27 mouse cellular contexts compared by ENCODE assay signal in genomic region chr12:28596851-28597250, GRCm38 (mm10). TPM values are rescaled to one million over a fixed set of nuclear protein-coding genes. Genes with fewer than 3 reads are reported as not detected.
A peak's percentile ranks its signal among the peaks of the same experiment; 100 is the strongest.
DNase-seq lines count a peak whose midpoint lies in the region; ATAC-seq lines count a peak whose summit lies in the region.
"Had no signal": no experiment of that assay in that cellular context is flagged by ENCODE, and none has a peak within 500 bp of the region (broad histone marks: within the 10 kb centered on the region; RNA-seq: fewer than 3 reads in every experiment).

No protein-coding gene starts in this region.

- ATAC-seq in hindbrain, embryonic 16.5 days: 0 out of 2 replicates have a peak, but pooled peaks have one; percentile 49
- no peak for ATAC-seq in hindbrain, embryonic 12.5 days (ENCODE audit: low FRiP score)
- ATAC-seq: activated CD4-positive, CD25-positive, alpha-beta regulatory T cell, adult 4 months; CD4-positive, CD25-positive, alpha-beta regulatory T cell, adult 4 months; forebrain, embryonic 13.5 days; forebrain, embryonic 15.5 days; forebrain, postnatal 0 days; Patski had no signal

- DNase-seq in retina, postnatal 1 day: peak; percentile 66
- DNase-seq in retina, embryonic 14.5 days (ENCODE audit: low spot score): no peak
- DNase-seq in MN1 (ENCODE audit: low spot score): no peak
- DNase-seq: adrenal gland, adult 8-10 months; adrenal gland, postnatal 14 days; adrenal gland, postnatal 36 days; B cell, adult 2 months; cerebellum, adult 11 months; cerebellum, adult 18-20 months; cerebellum, adult 8-10 months; cerebellum, adult 9-11 months; cerebellum, postnatal 14 days; cerebellum, postnatal 36 days; embryo, embryonic 11 days; forebrain, postnatal 0 days had no signal

- no peak overlapping the region for H3K4me3 ChIP-seq in hindbrain, embryonic 16.5 days (ENCODE audit: low read length)
- no peak overlapping the region for H3K4me3 ChIP-seq in hindbrain, embryonic 12.5 days
- H3K4me3 ChIP-seq: embryonic facial prominence, embryonic 10.5 days; embryonic facial prominence, embryonic 12.5 days; forebrain, embryonic 13.5 days; forebrain, embryonic 15.5 days had no signal

- H3K4me1 ChIP-seq in hindbrain, embryonic 16.5 days (ENCODE audit: control insufficient read depth, insufficient read depth, low read depth, low read length): peaks cover 2% of the 10 kb centered on the region
- H3K4me1 ChIP-seq in hindbrain, embryonic 12.5 days: peaks cover 8% of the 10 kb centered on the region

- H3K9ac ChIP-seq in hindbrain, embryonic 16.5 days (ENCODE audit: low read depth, low read length): no peak overlapping the region
- no peak overlapping the region for H3K9ac ChIP-seq in hindbrain, embryonic 12.5 days
- H3K9ac ChIP-seq: embryonic facial prominence, embryonic 12.5 days; forebrain, embryonic 13.5 days; forebrain, embryonic 15.5 days; forebrain, postnatal 0 days had no signal

- H3K27ac ChIP-seq in hindbrain, embryonic 16.5 days (ENCODE audit: low read depth, low read length): no peak overlapping the region
- no peak overlapping the region for H3K27ac ChIP-seq in hindbrain, embryonic 12.5 days
- H3K27ac ChIP-seq: embryonic facial prominence, embryonic 10.5 days; embryonic facial prominence, embryonic 12.5 days; forebrain, embryonic 13.5 days; forebrain, embryonic 15.5 days had no signal

- no peak overlapping the region for H3K4me2 ChIP-seq in hindbrain, embryonic 16.5 days (ENCODE audit: low read length)
- no peak overlapping the region for H3K4me2 ChIP-seq in hindbrain, embryonic 12.5 days (replicated peaks)
- H3K4me2 ChIP-seq: embryonic facial prominence, embryonic 12.5 days; forebrain, embryonic 13.5 days; forebrain, embryonic 15.5 days had no signal

- no peaks in the 10 kb centered on the region for H3K36me3 ChIP-seq in hindbrain, embryonic 16.5 days (ENCODE audit: control insufficient read depth, insufficient read depth, low read length)
- H3K36me3 ChIP-seq in hindbrain, embryonic 12.5 days: no peaks in the 10 kb centered on the region
- H3K36me3 ChIP-seq: embryonic facial prominence, embryonic 10.5 days; embryonic facial prominence, embryonic 12.5 days; forebrain, embryonic 15.5 days; G1E had no signal

- H3K9me3 ChIP-seq in hindbrain, embryonic 16.5 days (ENCODE audit: control insufficient read depth, low read length): no peaks in the 10 kb centered on the region
- no peaks in the 10 kb centered on the region for H3K9me3 ChIP-seq in hindbrain, embryonic 12.5 days (replicated peaks)
- H3K9me3 ChIP-seq: embryonic facial prominence, embryonic 10.5 days; embryonic facial prominence, embryonic 12.5 days; forebrain, embryonic 13.5 days; forebrain, embryonic 15.5 days; G1E had no signal

- H3K27me3 ChIP-seq in hindbrain, embryonic 16.5 days (replicated peaks; ENCODE audit: control insufficient read depth, insufficient read depth, low read length): no peaks in the 10 kb centered on the region
- H3K27me3 ChIP-seq in hindbrain, embryonic 12.5 days: no peaks in the 10 kb centered on the region
- H3K27me3 ChIP-seq: embryonic facial prominence, embryonic 12.5 days; forebrain, embryonic 13.5 days; forebrain, embryonic 15.5 days had no signal

RNA-seq across cellular contexts. Expression of gene Allc, which starts 14.5 kb away (rescaled TPM):
- polyA plus RNA-seq in hindbrain, embryonic 16.5 days (2015; fragmentation: Nextera tagmentation; extraction: Ambion mirVana): 0.15 TPM in 2 replicates
- polyA plus RNA-seq in hindbrain, embryonic 12.5 days (2016; fragmentation: Nextera tagmentation; extraction: Ambion mirVana): not detected in 2 replicates
- polyA plus RNA-seq: activated CD4-positive, CD25-positive, alpha-beta regulatory T cell, adult 4 months; CD4-positive, CD25-positive, alpha-beta regulatory T cell, adult 4 months; embryonic facial prominence, embryonic 10.5 days; embryonic facial prominence, embryonic 12.5 days; embryonic facial prominence, embryonic 14.5 days; forebrain, embryonic 11.5 days; forebrain, embryonic 13.5 days; G1E; Patski had no signal

RNA-seq across cellular contexts. Expression of gene Colec11, which starts 26.3 kb away (rescaled TPM):
- polyA plus RNA-seq in hindbrain, embryonic 16.5 days (2015; fragmentation: Nextera tagmentation; extraction: Ambion mirVana): 1.4 and 1.6 TPM in 2 replicates
- polyA plus RNA-seq in hindbrain, embryonic 12.5 days (2016; fragmentation: Nextera tagmentation; extraction: Ambion mirVana): 0.35 and 0.60 TPM in 2 replicates
- polyA plus RNA-seq: CD4-positive, CD25-positive, alpha-beta regulatory T cell, adult 4 months; forebrain, embryonic 11.5 days; G1E had no signal

RNA-seq across cellular contexts. Expression of gene Rps7, which starts 38.9 kb away (rescaled TPM):
- polyA plus RNA-seq in hindbrain, embryonic 16.5 days (2015; fragmentation: Nextera tagmentation; extraction: Ambion mirVana): 315 and 319 TPM in 2 replicates
- polyA plus RNA-seq in hindbrain, embryonic 12.5 days (2016; fragmentation: Nextera tagmentation; extraction: Ambion mirVana): 614 and 629 TPM in 2 replicates

RNA-seq across cellular contexts. Expression of gene Dcdc2c, which starts 44.7 kb away (rescaled TPM):
- polyA plus RNA-seq in hindbrain, embryonic 16.5 days (2015; fragmentation: Nextera tagmentation; extraction: Ambion mirVana): not detected in 2 replicates
- 0.14 TPM in 1 of 2 replicates, not detected in the other for polyA plus RNA-seq in hindbrain, embryonic 12.5 days (2016; fragmentation: Nextera tagmentation; extraction: Ambion mirVana)
- polyA plus RNA-seq: activated CD4-positive, CD25-positive, alpha-beta regulatory T cell, adult 4 months; CD4-positive, CD25-positive, alpha-beta regulatory T cell, adult 4 months; forebrain, embryonic 13.5 days; forebrain, postnatal 0 days; G1E had no signal

RNA-seq across cellular contexts. Expression of gene Rnaseh1, which starts 52.6 kb away (rescaled TPM):
- 22.7 and 23.0 TPM in 2 replicates for polyA plus RNA-seq in hindbrain, embryonic 16.5 days (2015; fragmentation: Nextera tagmentation; extraction: Ambion mirVana)
- 26.7 and 31.5 TPM in 2 replicates for polyA plus RNA-seq in hindbrain, embryonic 12.5 days (2016; fragmentation: Nextera tagmentation; extraction: Ambion mirVana)
